ENCODE assay signal across 17 mouse cellular contexts in the genomic region with DNA sequence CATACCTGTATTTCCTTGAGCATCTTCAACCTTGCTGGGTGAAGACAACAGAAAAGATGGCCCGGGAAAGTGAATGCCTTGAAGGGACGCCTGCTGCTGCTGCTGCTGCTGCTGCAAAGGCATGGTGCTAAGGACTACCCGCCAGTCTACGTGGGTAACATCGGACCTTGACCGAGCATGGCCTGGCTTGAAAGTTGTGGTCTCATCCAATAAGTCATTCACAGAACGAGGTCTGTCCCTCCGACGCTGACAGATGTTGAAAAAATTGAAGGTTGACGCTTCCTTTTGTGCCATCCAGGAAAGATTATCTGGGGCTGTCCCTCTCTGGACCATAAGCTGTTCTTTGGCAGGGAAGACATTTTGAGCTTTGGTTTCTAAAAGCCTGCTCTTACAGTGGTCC. TPM values are rescaled to one million over a fixed set of nuclear protein-coding genes. Genes with fewer than 3 reads are reported as not detected.
DNase-seq lines count a peak whose midpoint lies in the region; ATAC-seq and TF ChIP-seq lines count a peak whose summit lies in the region.
"Had no signal": no experiment of that assay in that cellular context is flagged by ENCODE, and none has a peak within 500 bp of the region (broad histone marks: within the 10 kb centered on the region; RNA-seq: fewer than 3 reads in every experiment).

No protein-coding gene starts in this region.

- no peaks in the 10 kb centered on the region for H3K9me3 ChIP-seq in intestine, embryonic 14.5 days (ENCODE audit: control insufficient read depth, low read length)
- no peaks in the 10 kb centered on the region for H3K9me3 ChIP-seq in intestine, postnatal 0 days (ENCODE audit: control insufficient read depth)
- H3K9me3 ChIP-seq: embryonic facial prominence, embryonic 10.5 days; embryonic facial prominence, embryonic 12.5 days; forebrain, embryonic 13.5 days; forebrain, embryonic 15.5 days had no signal

- H3K27me3 ChIP-seq in intestine, embryonic 14.5 days (replicated peaks; ENCODE audit: control insufficient read depth, insufficient read depth, low read length), result no peaks in the 10 kb centered on the region
- no peaks in the 10 kb centered on the region for H3K27me3 ChIP-seq in intestine, postnatal 0 days (replicated peaks; ENCODE audit: control insufficient read depth, insufficient read depth, low read length)
- H3K27me3 ChIP-seq: embryonic facial prominence, embryonic 12.5 days; forebrain, embryonic 13.5 days; forebrain, embryonic 15.5 days had no signal

- no peaks in the 10 kb centered on the region for H3K4me1 ChIP-seq in intestine, embryonic 14.5 days (replicated peaks; ENCODE audit: control insufficient read depth, insufficient read depth, low read length)
- no peaks in the 10 kb centered on the region for H3K4me1 ChIP-seq in intestine, postnatal 0 days (replicated peaks; ENCODE audit: control insufficient read depth, insufficient read depth, low read length)
- H3K4me1 ChIP-seq: embryonic facial prominence, embryonic 10.5 days; embryonic facial prominence, embryonic 12.5 days; forebrain, embryonic 13.5 days; forebrain, embryonic 15.5 days had no signal

- no peak overlapping the region for H3K27ac ChIP-seq in intestine, embryonic 14.5 days (ENCODE audit: low read depth)
- H3K27ac ChIP-seq in intestine, postnatal 0 days (ENCODE audit: low read depth, low read length), result no peak overlapping the region
- H3K27ac ChIP-seq: embryonic facial prominence, embryonic 10.5 days; embryonic facial prominence, embryonic 12.5 days; forebrain, embryonic 13.5 days; forebrain, embryonic 15.5 days had no signal

- peak; percentile 57 for DNase-seq in adrenal gland, adult 2 months
- no peak for DNase-seq in adrenal gland, postnatal 4 days (ENCODE audit: low spot score in 2 of 2)
- peak; percentile 55 for DNase-seq in adrenal gland, postnatal 14 days
- no peak for DNase-seq in adrenal gland, adult 8-10 months
- peak; percentile 4 for DNase-seq in intestine, embryonic 14.5 days (ENCODE audit: low spot score)
- DNase-seq in layer of hippocampus, postnatal 14 days (ENCODE audit: low spot score in 2 of 2), result no peak
- DNase-seq: cerebellum, adult 11-12 months; cerebellum, adult 2 months; cerebellum, adult 9-10 months; cerebellum, postnatal 10 days; cerebellum, postnatal 25 days; forebrain, postnatal 0 days had no signal

- no peak overlapping the region for H3K4me2 ChIP-seq in intestine, embryonic 14.5 days (ENCODE audit: low read length)
- H3K4me2 ChIP-seq in intestine, postnatal 0 days (replicated peaks; ENCODE audit: low read depth), result no peak overlapping the region
- H3K4me2 ChIP-seq: embryonic facial prominence, embryonic 12.5 days; forebrain, embryonic 13.5 days; forebrain, embryonic 15.5 days had no signal

- ATAC-seq in intestine, embryonic 14.5 days (replicated peaks; ENCODE audit: low FRiP score, low TSS enrichment, low read depth), result no peak
- no peak for ATAC-seq in intestine, postnatal 0 days
- ATAC-seq: forebrain, embryonic 13.5 days; forebrain, embryonic 15.5 days; forebrain, postnatal 0 days had no signal

- no peak overlapping the region for H3K4me3 ChIP-seq in intestine, embryonic 14.5 days (ENCODE audit: low read depth, low read length)
- no peak overlapping the region for H3K4me3 ChIP-seq in intestine, postnatal 0 days (ENCODE audit: low read depth, low read length)
- H3K4me3 ChIP-seq: embryonic facial prominence, embryonic 10.5 days; embryonic facial prominence, embryonic 12.5 days; forebrain, embryonic 13.5 days; forebrain, embryonic 15.5 days had no signal

- 96% methylated on average over 10 of the region's 10 CpGs for WGBS in intestine, embryonic 14.5 days
- WGBS in intestine, postnatal 0 days, result 93% methylated on average over 10 of the region's 10 CpGs

- no peak overlapping the region for H3K9ac ChIP-seq in intestine, embryonic 14.5 days (ENCODE audit: low read length)
- no peak overlapping the region for H3K9ac ChIP-seq in intestine, postnatal 0 days (ENCODE audit: low read depth, low read length)
- H3K9ac ChIP-seq: embryonic facial prominence, embryonic 12.5 days; forebrain, embryonic 13.5 days; forebrain, embryonic 15.5 days; forebrain, postnatal 0 days had no signal

- TF ChIP-seq CTCF in intestine, postnatal 0 days (IDR thresholded peaks at IDR 0.05; ENCODE audit: low read depth), result no peak

- peaks cover 11% of the 10 kb centered on the region; the same call in 1 of the 2 replicates for H3K36me3 ChIP-seq in intestine, embryonic 14.5 days (ENCODE audit: control insufficient read depth, insufficient read depth, low read length)
- H3K36me3 ChIP-seq in intestine, postnatal 0 days (ENCODE audit: control insufficient read depth, insufficient read depth), result no peaks in the 10 kb centered on the region
- H3K36me3 ChIP-seq: embryonic facial prominence, embryonic 12.5 days had no signal

RNA-seq across cellular contexts. Expression of a gene that starts 18.9 kb away (rescaled TPM):
- total RNA-seq in adrenal gland, adult 2 months (2021), result 10 to 100 TPM; 12.7 to 21.4 TPM
- polyA plus RNA-seq in adrenal gland, adult 2 months (2012; rRNA removed), result 3.8 and 3.9 TPM in 2 replicates
- 10 to 100 TPM; 27.0 to 29.2 TPM for total RNA-seq in adrenal gland, postnatal 4 days (2021)
- 19.2 and 20.4 TPM in 2 replicates for total RNA-seq in adrenal gland, postnatal 14 days (2021)
- 10 to 100 TPM; 21.0 to 40.6 (median 31.8) TPM for total RNA-seq in adrenal gland, adult 8-10 months (2022)
- 8.2 and 8.3 TPM in 2 replicates for polyA plus RNA-seq in intestine, embryonic 14.5 days (2014; fragmentation: Nextera tagmentation; extraction: Ambion mirVana)
- 1.5 and 1.8 TPM in 2 replicates for polyA plus RNA-seq in intestine, postnatal 0 days (2015; fragmentation: Nextera tagmentation; extraction: Ambion mirVana)
- 10 to 100 TPM; 25.0 to 29.3 TPM for total RNA-seq in layer of hippocampus, postnatal 14 days (2021)

Comparison
In these comparisons a context has a peak if more than half of its experiments do, and no peak if none do; other contexts are left out.
1. DNase-seq: peak in adrenal gland, adult 2 months (single experiment), adrenal gland, postnatal 14 days (single experiment) and intestine, embryonic 14.5 days (single experiment); none in adrenal gland, postnatal 4 days (0 of 2), adrenal gland, adult 8-10 months (single experiment) and layer of hippocampus, postnatal 14 days (0 of 2).